Mouse (Mus musculus) heart, embryonic 13.5 days (tissue): Measurements from ENCODE around the gene Dpyd. TPM values are rescaled to one million over a fixed set of nuclear protein-coding genes. Genes with fewer than 3 reads are reported as not detected.

Experiments
- ATAC-seq: fragments of 200-750 bp; cut with Nextera tagmentation; 2 replicates; pipeline ENCODE4 v1.8.0; 2017; ENCODE audit warnings: moderate TSS enrichment; ENCODE audit not compliant: insufficient number of reproducible peaks, low FRiP score, low TSS enrichment; ENCODE audit errors: extremely low read depth
- H3K27ac ChIP-seq: fragments of 300-500 bp; sonication (generic); replicated peaks from 2 replicates; pipeline ENCODE4 v1.5.1; 2015; ENCODE audit warnings: moderate library complexity, mild to moderate bottlenecking, inconsistent platforms
- H3K27me3 ChIP-seq: fragments of 300-500 bp; sonication (generic); replicated peaks from 2 replicates; pipeline ENCODE4 v1.6.1; 2015; ENCODE audit warnings: mild to moderate bottlenecking, inconsistent platforms
- H3K36me3 ChIP-seq: fragments of 300-500 bp; sonication (generic); 2 replicates; pipeline ENCODE4 v1.6.1; 2015; ENCODE audit warnings: mild to moderate bottlenecking, inconsistent platforms
- H3K4me1 ChIP-seq: fragments of 300-500 bp; sonication (generic); 2 replicates; pipeline ENCODE4 v1.6.1; 2015; ENCODE audit warnings: inconsistent platforms
- H3K4me2 ChIP-seq: fragments of 300-500 bp; sonication (generic); 2 replicates; pipeline ENCODE4 v1.6.1; 2015; ENCODE audit warnings: inconsistent platforms, mild to moderate bottlenecking, moderate library complexity
- H3K4me3 ChIP-seq: fragments of 300-500 bp; sonication (generic); 2 replicates; pipeline ENCODE4 v1.5.1; 2015; ENCODE audit warnings: moderate library complexity, mild to moderate bottlenecking, inconsistent platforms
- H3K9ac ChIP-seq: fragments of 300-500 bp; sonication (generic); 2 replicates; pipeline ENCODE4 v1.6.1; 2015; ENCODE audit warnings: inconsistent platforms, mild to moderate bottlenecking, moderate library complexity
- H3K9me3 ChIP-seq: fragments of 300-500 bp; sonication (generic); 2 replicates; pipeline ENCODE4 v1.6.1; 2016; ENCODE audit warnings: inconsistent platforms
- WGBS: fragments of 180-500 bp; shearing (Covaris S2); methylation state at CpG from one replicate; pipeline ENCODE4 v1.1.7; 2015; ENCODE audit warnings: mixed read lengths; 5-methylcytosine and 5-hydroxymethylcytosine counted together
- polyA plus RNA-seq: library from polyadenylated mRNA; unstranded; fragments of >200 nt; fragmentation: Nextera tagmentation; extraction: Ambion mirVana; gene quantifications from 2 replicates; pipeline ENCODE4 v1.2.1, GENCODE M21; 2015

Gene Dpyd
- polyA plus RNA-seq, 1 experiment from 2014 or later: 2.1 TPM

DNA sequence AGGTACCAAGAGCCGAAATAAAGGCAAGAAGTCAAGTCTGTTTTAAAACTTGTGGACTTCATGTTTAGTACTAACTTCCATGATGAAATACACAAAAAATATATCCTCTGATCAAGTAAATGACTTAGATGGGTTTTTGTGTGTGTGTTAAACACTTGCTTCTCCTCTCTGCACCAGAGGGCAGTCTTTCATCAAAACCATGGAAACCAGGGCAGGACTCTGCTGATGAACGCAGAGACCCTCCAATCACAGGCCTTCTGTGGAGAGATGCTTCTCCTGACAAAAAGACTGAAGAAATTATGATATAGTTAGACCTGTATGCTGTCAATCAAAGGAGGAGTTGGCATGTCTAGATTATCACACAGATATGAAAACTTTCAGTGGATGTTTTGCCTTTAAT lies 905.8 kb downstream of the Dpyd start:
- Histone ChIP-seq H3K4me1 (no peaks in the 10 kb centered on the region), H3K4me2 (no peak overlapping the region), H3K27me3 (no peaks in the 10 kb centered on the region), H3K9me3 (no peaks in the 10 kb centered on the region), H3K27ac (no peak overlapping the region), H3K9ac (no peak overlapping the region), H3K36me3 (no peaks in the 10 kb centered on the region), H3K4me3 (no peak overlapping the region)
- no peak for ATAC-seq
- WGBS: 59% methylated on average over 2 of the region's 2 CpGs
